Mouse (Mus musculus): ENCODE measurements around the gene Astn1. TPM values are rescaled to one million over a fixed set of nuclear protein-coding genes. Genes with fewer than 3 reads are reported as not detected.

Gene Astn1
- total and polyA plus RNA-seq, 3 experiments, result not detected

DNA sequence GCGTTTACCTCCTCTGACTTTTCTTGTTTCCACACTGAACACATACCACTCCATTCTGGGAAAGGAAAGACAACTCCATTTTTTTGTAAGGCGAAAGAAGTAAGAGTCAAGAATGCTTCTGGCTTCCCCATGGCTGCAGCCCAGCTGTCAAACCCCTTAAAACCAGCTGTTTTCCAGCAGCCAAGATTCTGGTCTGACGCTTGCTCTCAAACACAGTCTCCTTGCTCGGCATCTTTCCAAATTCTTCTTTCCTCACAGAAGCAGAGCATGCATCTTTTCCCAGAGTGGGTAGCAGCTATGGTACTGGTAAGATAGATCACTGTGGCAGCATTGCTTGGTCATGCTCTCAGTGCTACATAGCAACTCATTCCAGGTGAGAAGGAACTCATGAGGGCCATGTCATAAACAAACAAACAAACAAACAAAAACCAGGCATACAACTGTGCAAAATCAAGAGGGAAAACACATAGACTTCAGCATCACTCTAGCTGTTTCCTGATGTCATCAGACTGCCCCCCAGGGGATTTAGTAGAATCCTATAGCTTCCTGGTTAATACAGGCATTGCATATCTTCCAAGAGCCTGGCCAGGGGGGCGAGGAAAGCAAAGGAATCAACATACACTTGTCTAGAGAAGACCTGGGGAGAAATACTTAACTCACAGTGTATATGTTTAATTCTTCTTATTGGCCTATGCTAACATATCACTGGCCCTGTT lies 8.3 kb upstream of the Astn1 start:
- no peak for TF ChIP-seq GATA1 (IDR thresholded peaks at IDR 0.05; ENCODE audit: low read depth, low read length)
- no peak for TF ChIP-seq GABPA (IDR thresholded peaks at IDR 0.05; ENCODE audit: low read depth, low read length)
- TF ChIP-seq POLR2A (IDR thresholded peaks at IDR 0.05; ENCODE audit: control insufficient read depth in 1 of 2, insufficient read depth in 1 of 2, low read depth in 1 of 2, low read length in 2 of 2, poor library complexity in 1 of 2), result no peak
- no peak for TF ChIP-seq UBTF (IDR thresholded peaks at IDR 0.05; ENCODE audit: borderline replicate concordance, insufficient read depth, low read depth, low read length)
- TF ChIP-seq MYC (IDR thresholded peaks at IDR 0.05; ENCODE audit: low read depth, low read length), result no peak
- no peak for TF ChIP-seq E2F4 (IDR thresholded peaks at IDR 0.05; ENCODE audit: borderline replicate concordance, low read depth, low read length)
- no peak for TF ChIP-seq MAFK (IDR thresholded peaks at IDR 0.05; ENCODE audit: borderline replicate concordance, low read depth, low read length)
- TF ChIP-seq SMC3 (IDR thresholded peaks at IDR 0.05; ENCODE audit: low read depth, low read length), result no peak
- TF ChIP-seq ZNF384 (IDR thresholded peaks at IDR 0.05; ENCODE audit: low read depth, low read length), result no peak
- TF ChIP-seq SIN3A (IDR thresholded peaks at IDR 0.05; ENCODE audit: low read length), result no peak
- no peak for TF ChIP-seq MAZ (IDR thresholded peaks at IDR 0.05; ENCODE audit: low read depth, low read length)
- no peak for TF ChIP-seq ZMIZ1 (IDR thresholded peaks at IDR 0.05; ENCODE audit: low read depth, low read length)
- TF ChIP-seq POLR2AphosphoS2 (IDR thresholded peaks at IDR 0.05; ENCODE audit: low read length), result no peak
- TF ChIP-seq NRF1 (IDR thresholded peaks at IDR 0.05; ENCODE audit: insufficient read depth, low read depth, low read length, poor library complexity, severe bottlenecking), result no peak
- TF ChIP-seq ELF1 (IDR thresholded peaks at IDR 0.05; ENCODE audit: low read depth, low read length), result no peak
- TF ChIP-seq CTCF (IDR thresholded peaks at IDR 0.05 in 2 of 3, conservative IDR thresholded peaks at IDR 0.05 in 1 of 3; ENCODE audit: control insufficient read depth in 1 of 3, insufficient read depth in 1 of 3, low read depth in 2 of 3, low read length in 3 of 3, poor library complexity in 1 of 3, severe bottlenecking in 1 of 3), result no peak
- TF ChIP-seq EP300 (IDR thresholded peaks at IDR 0.05; ENCODE audit: low read depth in 1 of 2, low read length in 2 of 2), result no peak

DNA sequence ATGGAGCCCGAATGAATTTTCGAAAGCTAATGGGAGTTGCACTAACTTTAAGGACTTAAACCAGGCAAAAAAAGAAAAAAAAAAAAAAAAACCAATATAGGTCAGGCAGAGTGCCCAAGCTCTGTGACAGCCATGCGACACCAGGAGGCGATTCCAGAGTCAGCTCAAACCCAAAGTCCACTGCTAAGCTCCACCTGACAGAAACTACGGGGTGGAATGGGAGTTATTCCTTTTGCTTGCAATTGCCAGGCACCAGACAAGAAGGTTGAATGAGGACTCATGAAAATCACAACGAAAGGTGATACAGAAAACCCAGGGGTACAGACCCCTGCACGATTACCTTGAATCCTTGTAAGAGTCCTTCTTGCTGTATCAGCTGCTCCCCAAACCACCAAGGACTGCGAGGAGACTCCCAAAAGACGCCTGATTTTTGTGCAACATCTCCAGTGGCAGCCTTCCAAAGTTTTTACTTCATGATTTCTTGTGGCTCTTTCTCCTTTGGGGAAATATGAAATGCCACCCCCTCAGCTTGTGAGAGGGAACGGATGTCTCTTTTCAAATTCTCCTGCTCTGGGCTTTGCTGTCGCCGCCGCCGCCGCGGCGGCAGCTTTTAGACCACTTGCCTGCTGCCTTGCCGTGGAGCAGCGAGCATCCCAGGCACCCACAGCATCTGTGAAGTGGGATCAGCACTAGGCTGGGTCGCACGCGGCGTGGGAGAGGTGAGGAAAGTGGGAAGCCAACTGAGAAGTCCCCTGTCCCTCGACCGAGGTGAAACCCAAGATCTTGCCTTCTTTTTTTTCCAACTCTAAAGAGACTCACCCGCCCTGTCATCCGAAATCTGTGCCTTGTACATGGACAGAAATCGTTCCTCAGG lies 6.7 kb upstream of the Astn1 start:
- no peak for TF ChIP-seq CHD2 (IDR thresholded peaks at IDR 0.05; ENCODE audit: low read length)
- TF ChIP-seq TAL1 (IDR thresholded peaks at IDR 0.05; ENCODE audit: low read length), result no peak
- no peak for TF ChIP-seq TCF12 (IDR thresholded peaks at IDR 0.05; ENCODE audit: low read depth, low read length)
- no peaks in the 10 kb centered on the region for H3K4me1 ChIP-seq (ENCODE audit: control insufficient read depth in 1 of 2, insufficient read depth in 2 of 2, low read length in 2 of 2)
- no peak overlapping the region for H3K4me3 ChIP-seq (ENCODE audit: control insufficient read depth in 1 of 2, insufficient read depth in 1 of 2, low read depth in 2 of 2, low read length in 2 of 2)
- no peak overlapping the region for H3K27ac ChIP-seq (ENCODE audit: control insufficient read depth, low read depth, low read length)
- no peak overlapping the region for H3K9ac ChIP-seq (ENCODE audit: control insufficient read depth, low read depth, low read length, poor library complexity, severe bottlenecking)
- no peak for DNase-seq (ENCODE audit: low read depth, low spot score)
- H3K79me2 ChIP-seq (ENCODE audit: control insufficient read depth, insufficient read depth, low read length, poor library complexity), result no peaks in the 10 kb centered on the region
- no peaks in the 10 kb centered on the region for H3K36me3 ChIP-seq (ENCODE audit: control insufficient read depth in 1 of 2, insufficient read depth in 2 of 2, low read length in 2 of 2)
- H3K9me3 ChIP-seq (replicated peaks; ENCODE audit: insufficient read depth, low read length), result no peaks in the 10 kb centered on the region
- no peaks in the 10 kb centered on the region for H3K27me3 ChIP-seq (ENCODE audit: control insufficient read depth in 1 of 2, insufficient read depth in 2 of 2, low read length in 2 of 2)

More for the DNA sequence above, 8.3 kb upstream of the Astn1 start:
- no peak overlapping the region for H3K9ac ChIP-seq (ENCODE audit: control insufficient read depth, low read depth, low read length, poor library complexity, severe bottlenecking)
- H3K9me3 ChIP-seq (replicated peaks; ENCODE audit: insufficient read depth, low read length), result no peaks in the 10 kb centered on the region
- no peaks in the 10 kb centered on the region for H3K79me2 ChIP-seq (ENCODE audit: control insufficient read depth, insufficient read depth, low read length, poor library complexity)
- no peaks in the 10 kb centered on the region for H3K27me3 ChIP-seq (ENCODE audit: control insufficient read depth in 1 of 2, insufficient read depth in 2 of 2, low read length in 2 of 2)
- no peak for DNase-seq (ENCODE audit: low read depth, low spot score)
- H3K36me3 ChIP-seq (ENCODE audit: control insufficient read depth in 1 of 2, insufficient read depth in 2 of 2, low read length in 2 of 2), result no peaks in the 10 kb centered on the region
- H3K4me1 ChIP-seq (ENCODE audit: control insufficient read depth in 1 of 2, insufficient read depth in 2 of 2, low read length in 2 of 2), result no peaks in the 10 kb centered on the region
- H3K4me3 ChIP-seq (ENCODE audit: control insufficient read depth in 1 of 2, insufficient read depth in 1 of 2, low read depth in 2 of 2, low read length in 2 of 2), result no peak overlapping the region
- H3K27ac ChIP-seq (ENCODE audit: control insufficient read depth, low read depth, low read length), result no peak overlapping the region

Measured in MEL (cell line).